Mouse (Mus musculus) mature B cell (primary cell): ENCODE measurements around the gene Cdk14.
"Not testable (repeated sequence)": the region's sequence is repeated elsewhere in the genome, so short reads cannot be mapped to it uniquely, and the experiment has no call there.

ENCODE experiments used
- in situ Hi-C: fragments of 300-500 bp; cut with MboI; formaldehyde crosslinking; loops from 2 replicates; pipeline ENCODE4 v1.14.3; 2019

The Cdk14 gene

GRCm38 (mm10) chr5:5367550-5367949 lies 52.6 kb downstream of the Cdk14 start:
- in situ Hi-C loops: no loop called here

- in situ Hi-C loops: no loop called here
These were observed 54.6 kb downstream of the Cdk14 start for GRCm38 (mm10) chr5:5365285-5366076.

- in situ Hi-C loops: no loop called here
These were observed 58.4 kb downstream of the Cdk14 start for GRCm38 (mm10) chr5:5361684-5362083.

GRCm38 (mm10) chr5:5360338-5360737 lies 59.8 kb downstream of the Cdk14 start:
- in situ Hi-C loops: no loop called here

- in situ Hi-C loops: no loop called here
These were observed 60.2 kb downstream of the Cdk14 start for GRCm38 (mm10) chr5:5359915-5360314.

GRCm38 (mm10) chr5:5359370-5359769 lies 60.7 kb downstream of the Cdk14 start:
- in situ Hi-C loops: no loop called here

- in situ Hi-C loops: no loop called here
These were observed 61.9 kb downstream of the Cdk14 start for GRCm38 (mm10) chr5:5358019-5358717.

GRCm38 (mm10) chr5:5354684-5355368 lies 65.3 kb downstream of the Cdk14 start:
- in situ Hi-C loops: no loop called here

- in situ Hi-C loops: no loop called here
These were observed 66.2 kb downstream of the Cdk14 start for GRCm38 (mm10) chr5:5353946-5354345.

GRCm38 (mm10) chr5:5344646-5345045 lies 75.5 kb downstream of the Cdk14 start:
- in situ Hi-C loops: no loop called here

GRCm38 (mm10) chr5:5343741-5344140 lies 76.4 kb downstream of the Cdk14 start:
- in situ Hi-C loops: no loop called here

GRCm38 (mm10) chr5:5343267-5343666 lies 76.8 kb downstream of the Cdk14 start:
- in situ Hi-C loops: no loop called here

- in situ Hi-C loops: no loop called here
These were observed 77.5 kb downstream of the Cdk14 start for GRCm38 (mm10) chr5:5342410-5343137.

- in situ Hi-C loops: no loop called here
These were observed 78.5 kb downstream of the Cdk14 start for GRCm38 (mm10) chr5:5341611-5342010.

GRCm38 (mm10) chr5:5333916-5334315 lies 86.2 kb downstream of the Cdk14 start:
- in situ Hi-C loops: no loop called here

- in situ Hi-C loops: no loop called here
These were observed 89.1 kb downstream of the Cdk14 start for GRCm38 (mm10) chr5:5330926-5331460.

- in situ Hi-C loops: not testable (repeated sequence)
These were observed 91.1 kb downstream of the Cdk14 start for GRCm38 (mm10) chr5:5329018-5329417.

- in situ Hi-C loops: no loop called here
These were observed 93.4 kb downstream of the Cdk14 start for GRCm38 (mm10) chr5:5326716-5327115.

- in situ Hi-C loops: no loop called here
These were observed 97.4 kb downstream of the Cdk14 start for GRCm38 (mm10) chr5:5322699-5323098.

- in situ Hi-C loops: no loop called here
These were observed 99.5 kb downstream of the Cdk14 start for GRCm38 (mm10) chr5:5320506-5321181.

- in situ Hi-C loops: no loop called here
These were observed 100.1 kb downstream of the Cdk14 start for GRCm38 (mm10) chr5:5319824-5320505.
